ENCODE assay signal across 16 mouse cellular contexts in the genomic region with DNA sequence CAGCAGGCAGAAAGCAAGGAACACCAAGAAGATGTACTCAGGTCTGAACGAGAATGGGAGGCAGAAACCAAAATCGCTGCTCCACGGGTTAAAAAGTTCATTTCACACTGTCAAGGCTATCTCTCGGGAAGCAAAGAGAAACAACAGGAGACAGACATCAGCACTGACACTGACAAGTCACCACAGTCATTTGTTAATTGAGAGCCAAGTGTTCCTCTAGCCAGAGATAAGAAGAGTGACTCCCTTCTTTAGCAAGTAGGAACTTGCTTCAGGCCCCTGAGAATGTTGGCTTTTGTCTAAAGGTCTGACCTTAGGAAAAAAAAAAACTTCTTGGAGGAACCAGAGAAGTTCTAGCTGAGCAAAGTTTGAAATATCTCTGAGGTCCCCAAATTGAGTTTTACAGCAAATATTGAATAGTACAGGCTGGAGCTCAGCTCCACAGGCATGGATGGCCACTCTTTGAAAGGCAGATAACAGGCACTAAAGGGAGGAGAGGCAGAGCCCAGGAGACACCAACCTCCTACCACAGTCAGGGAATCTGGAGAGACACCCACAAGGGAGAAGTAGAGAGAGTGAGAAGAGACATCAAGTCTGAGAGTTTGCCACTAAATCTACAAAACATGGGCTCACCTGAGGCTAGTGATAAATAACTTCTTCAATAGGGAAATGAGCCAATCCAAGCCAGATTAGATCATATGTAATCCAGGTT. TPM values are rescaled to one million over a fixed set of nuclear protein-coding genes. Genes with fewer than 3 reads are reported as not detected.
A peak's percentile ranks its signal among the peaks of the same experiment; 100 is the strongest.
DNase-seq lines count a peak whose midpoint lies in the region; ATAC-seq and TF ChIP-seq lines count a peak whose summit lies in the region.
"Had no signal": no experiment of that assay in that cellular context is flagged by ENCODE, and none has a peak within 500 bp of the region (broad histone marks: within the 10 kb centered on the region; RNA-seq: fewer than 3 reads in every experiment).

No protein-coding gene starts in this region.

- peaks cover 56% of the 10 kb centered on the region for H3K4me1 ChIP-seq in heart, embryonic 10.5 days
- H3K4me1 ChIP-seq in MEL (ENCODE audit: control insufficient read depth in 1 of 2, insufficient read depth in 2 of 2, low read length in 2 of 2): peaks cover 0 to 16% of the 10 kb centered on the region in 2 experiments; a peak in 2 of 4 replicates
- peaks cover 41% of the 10 kb centered on the region for H3K4me1 ChIP-seq in heart, embryonic 15.5 days (replicated peaks)
- H3K4me1 ChIP-seq in liver, embryonic 15.5 days (replicated peaks): peaks cover 56% of the 10 kb centered on the region
- peaks cover 9% of the 10 kb centered on the region for H3K4me1 ChIP-seq in forebrain, embryonic 10.5 days
- H3K4me1 ChIP-seq: forebrain, embryonic 13.5 days had no signal

- 0 out of 2 replicates have a peak, but pooled peaks have one; percentile 44 for ATAC-seq in heart, embryonic 15.5 days (replicated peaks; ENCODE audit: insufficient number of reproducible peaks, insufficient read depth, low FRiP score, low read depth)
- no peak for ATAC-seq in liver, embryonic 15.5 days (ENCODE audit: insufficient read depth)
- ATAC-seq: forebrain, embryonic 13.5 days; midbrain, embryonic 13.5 days had no signal

- H3K4me3 ChIP-seq in heart, embryonic 10.5 days: 0 out of 2 replicates have a peak overlapping the region, but pooled peaks have one; percentile 1
- peak overlapping the region in 1 of 2 experiments; percentile 17; a peak in 1 of 4 replicates for H3K4me3 ChIP-seq in MEL (ENCODE audit: control insufficient read depth in 1 of 2, insufficient read depth in 1 of 2, low read depth in 2 of 2, low read length in 2 of 2)
- H3K4me3 ChIP-seq in heart, embryonic 15.5 days: no peak overlapping the region
- H3K4me3 ChIP-seq in liver, embryonic 15.5 days (replicated peaks): no peak overlapping the region
- H3K4me3 ChIP-seq in forebrain, embryonic 10.5 days: no peak overlapping the region
- H3K4me3 ChIP-seq: forebrain, embryonic 13.5 days; midbrain, embryonic 13.5 days; stomach, embryonic 15.5 days had no signal

- no peak for TF ChIP-seq CTCF in MEL (IDR thresholded peaks at IDR 0.05 in 2 of 3, conservative IDR thresholded peaks at IDR 0.05 in 1 of 3; ENCODE audit: control insufficient read depth in 1 of 3, insufficient read depth in 1 of 3, low read depth in 2 of 3, low read length in 3 of 3, poor library complexity in 1 of 3, severe bottlenecking in 1 of 3)

- no peak for TF ChIP-seq EP300 in MEL (IDR thresholded peaks at IDR 0.05; ENCODE audit: low read depth in 1 of 2, low read length in 2 of 2)

- 4% methylated on average over 4 of the region's 4 CpGs for WGBS in heart, embryonic 10.5 days
- 6% methylated on average over 4 of the region's 4 CpGs for WGBS in heart, embryonic 15.5 days
- WGBS in liver, embryonic 15.5 days (ENCODE audit: insufficient replicate concordance): 11% methylated on average over 4 of the region's 4 CpGs
- WGBS in forebrain, embryonic 10.5 days: 87% methylated on average over 4 of the region's 4 CpGs

- H3K9ac ChIP-seq in MEL (ENCODE audit: control insufficient read depth, low read depth, low read length, poor library complexity, severe bottlenecking): no peak overlapping the region
- no peak overlapping the region for H3K9ac ChIP-seq in heart, embryonic 15.5 days
- H3K9ac ChIP-seq in liver, embryonic 15.5 days: no peak overlapping the region
- H3K9ac ChIP-seq: forebrain, embryonic 13.5 days; midbrain, embryonic 13.5 days; stomach, embryonic 15.5 days had no signal

- no peaks in the 10 kb centered on the region for H3K36me3 ChIP-seq in heart, embryonic 10.5 days
- peaks cover 0 to 5% of the 10 kb centered on the region in 2 experiments; a peak in 2 of 4 replicates for H3K36me3 ChIP-seq in MEL (ENCODE audit: control insufficient read depth in 1 of 2, insufficient read depth in 2 of 2, low read length in 2 of 2)
- no peaks in the 10 kb centered on the region for H3K36me3 ChIP-seq in heart, embryonic 15.5 days
- no peaks in the 10 kb centered on the region for H3K36me3 ChIP-seq in liver, embryonic 15.5 days (replicated peaks)
- H3K36me3 ChIP-seq in forebrain, embryonic 10.5 days (replicated peaks): peaks cover 24% of the 10 kb centered on the region
- H3K36me3 ChIP-seq: midbrain, embryonic 13.5 days; stomach, embryonic 15.5 days had no signal

- no peaks in the 10 kb centered on the region for H3K9me3 ChIP-seq in heart, embryonic 10.5 days
- H3K9me3 ChIP-seq in MEL (replicated peaks; ENCODE audit: insufficient read depth, low read length): no peaks in the 10 kb centered on the region
- no peaks in the 10 kb centered on the region for H3K9me3 ChIP-seq in heart, embryonic 15.5 days (replicated peaks)
- no peaks in the 10 kb centered on the region for H3K9me3 ChIP-seq in liver, embryonic 15.5 days (replicated peaks)
- no peaks in the 10 kb centered on the region for H3K9me3 ChIP-seq in forebrain, embryonic 10.5 days
- H3K9me3 ChIP-seq: forebrain, embryonic 13.5 days; midbrain, embryonic 13.5 days; stomach, embryonic 15.5 days had no signal

- no peak for TF ChIP-seq POLR2A in MEL (IDR thresholded peaks at IDR 0.05; ENCODE audit: control insufficient read depth in 1 of 2, insufficient read depth in 1 of 2, low read depth in 1 of 2, low read length in 2 of 2, poor library complexity in 1 of 2)

- TF ChIP-seq RAD21 in MEL (IDR thresholded peaks at IDR 0.05; ENCODE audit: low read depth, low read length): no peak

- H3K27me3 ChIP-seq in heart, embryonic 10.5 days (ENCODE audit: insufficient read depth, poor library complexity, severe bottlenecking): peaks cover 3% of the 10 kb centered on the region; the same call in 1 of the 2 replicates
- no peaks in the 10 kb centered on the region for H3K27me3 ChIP-seq in MEL (ENCODE audit: control insufficient read depth in 1 of 2, insufficient read depth in 2 of 2, low read length in 2 of 2)
- H3K27me3 ChIP-seq in heart, embryonic 15.5 days: no peaks in the 10 kb centered on the region
- H3K27me3 ChIP-seq in liver, embryonic 15.5 days: no peaks in the 10 kb centered on the region
- H3K27me3 ChIP-seq in forebrain, embryonic 10.5 days (ENCODE audit: poor library complexity, severe bottlenecking): no peaks in the 10 kb centered on the region
- H3K27me3 ChIP-seq: forebrain, embryonic 13.5 days; midbrain, embryonic 13.5 days; stomach, embryonic 15.5 days had no signal

- H3K79me2 ChIP-seq in MEL (ENCODE audit: control insufficient read depth, insufficient read depth, low read length, poor library complexity): no peaks in the 10 kb centered on the region; the same call in none of the 2 replicates

- no peak for DNase-seq in heart, embryonic 10.5 days (ENCODE audit: low spot score)
- DNase-seq in heart, postnatal 4 days: no peak
- peak; percentile 63 for DNase-seq in MEL (ENCODE audit: low read depth, low spot score)
- no peak for DNase-seq in forebrain, embryonic 10.5 days (ENCODE audit: extremely low spot score, low spot score)
- no peak for DNase-seq in right cerebral cortex, postnatal 14 days
- DNase-seq in spleen, postnatal 4 days (ENCODE audit: low spot score in 2 of 2): no peak
- DNase-seq: cerebellum, adult 9-11 months; gastrocnemius, postnatal 36 days; kidney, adult 9 months; right cerebral cortex, adult 18-20 months; thymus, postnatal 14 days had no signal

- H3K27ac ChIP-seq in heart, embryonic 10.5 days: peak overlapping the region; percentile 30; the same call in 1 of the 2 replicates
- peak overlapping the region; percentile 36 for H3K27ac ChIP-seq in MEL (ENCODE audit: control insufficient read depth, low read depth, low read length)
- peak overlapping the region; percentile 17 for H3K27ac ChIP-seq in heart, embryonic 15.5 days
- H3K27ac ChIP-seq in liver, embryonic 15.5 days (replicated peaks): peak overlapping the region; percentile 57
- no peak overlapping the region for H3K27ac ChIP-seq in forebrain, embryonic 10.5 days
- H3K27ac ChIP-seq: forebrain, embryonic 13.5 days; midbrain, embryonic 13.5 days; stomach, embryonic 15.5 days had no signal

- peak overlapping the region; percentile 16 for H3K4me2 ChIP-seq in heart, embryonic 15.5 days
- H3K4me2 ChIP-seq in liver, embryonic 15.5 days: peak overlapping the region; percentile 33
- H3K4me2 ChIP-seq: forebrain, embryonic 13.5 days; midbrain, embryonic 13.5 days; stomach, embryonic 15.5 days had no signal

TF ChIP-seq in MEL, 35 proteins besides CTCF, POLR2A, EP300 and RAD21 (continues in another document):
- TF ChIP-seq MXI1 (IDR thresholded peaks at IDR 0.05; ENCODE audit: low read depth, low read length): no peak
- TF ChIP-seq TAL1 (IDR thresholded peaks at IDR 0.05; ENCODE audit: low read length): no peak
- no peak for TF ChIP-seq MYB (IDR thresholded peaks at IDR 0.05; ENCODE audit: low read depth, low read length)
- TF ChIP-seq CHD2 (IDR thresholded peaks at IDR 0.05; ENCODE audit: low read length): no peak
- TF ChIP-seq GATA1 (IDR thresholded peaks at IDR 0.05; ENCODE audit: low read depth, low read length): peak; percentile 62
- TF ChIP-seq NELFE (IDR thresholded peaks at IDR 0.05; ENCODE audit: low read depth, low read length): no peak
- TF ChIP-seq NRF1 (IDR thresholded peaks at IDR 0.05; ENCODE audit: insufficient read depth, low read depth, low read length, poor library complexity, severe bottlenecking): no peak
- no peak for TF ChIP-seq TCF12 (IDR thresholded peaks at IDR 0.05; ENCODE audit: low read depth, low read length)
- no peak for TF ChIP-seq KAT2A (conservative IDR thresholded peaks at IDR 0.05; ENCODE audit: low read depth, low read length)
- TF ChIP-seq MEF2A (IDR thresholded peaks at IDR 0.05; ENCODE audit: extremely low read depth, insufficient replicate concordance, low read depth, low read length, poor library complexity, severe bottlenecking): no peak
- no peak for TF ChIP-seq GABPA (IDR thresholded peaks at IDR 0.05; ENCODE audit: low read depth, low read length)
- TF ChIP-seq USF1 (IDR thresholded peaks at IDR 0.05; ENCODE audit: low read depth, low read length): no peak
- no peak for TF ChIP-seq POLR2AphosphoS5 (IDR thresholded peaks at IDR 0.05; ENCODE audit: borderline replicate concordance, low read depth, low read length)
- peak; percentile 35; the same call in 1 of the 2 replicates for TF ChIP-seq ETS1 (IDR thresholded peaks at IDR 0.05; ENCODE audit: low read depth, low read length)
- no peak for TF ChIP-seq HCFC1 (IDR thresholded peaks at IDR 0.05; ENCODE audit: low read depth, low read length)

RNA-seq across cellular contexts. Expression of a gene that starts 8.5 kb away (rescaled TPM):
- polyA plus RNA-seq in heart, embryonic 10.5 days (2016; fragmentation: Nextera tagmentation; extraction: Ambion mirVana): 61.4 and 78.4 TPM in 2 replicates
- total RNA-seq in heart, postnatal 4 days (2021): 10 to 100 TPM; 65.8 to 67.9 TPM
- total RNA-seq in MEL (2012; rRNA removed): 15.6 and 16.3 TPM in 2 replicates
- 10 to 100 TPM in 1 of 2 experiments, not detected in 1; 16.7 TPM for polyA plus RNA-seq in MEL (2012; ENCODE audit: insufficient read depth in 1 of 2, insufficient read length in 2 of 2, low read depth in 1 of 2, low replicate concordance in 2 of 2, missing spikeins in 1 of 2)
- polyA plus RNA-seq in heart, embryonic 15.5 days (2015; fragmentation: Nextera tagmentation; extraction: Ambion mirVana): 49.5 and 54.3 TPM in 2 replicates
- polyA plus RNA-seq in liver, embryonic 15.5 days (2015; fragmentation: Nextera tagmentation; extraction: Ambion mirVana): 35.0 and 41.1 TPM in 2 replicates
- 52.5 and 54.3 TPM in 2 replicates for polyA plus RNA-seq in forebrain, embryonic 10.5 days (2016; fragmentation: Nextera tagmentation; extraction: Ambion mirVana)
